In the genomic region with DNA sequence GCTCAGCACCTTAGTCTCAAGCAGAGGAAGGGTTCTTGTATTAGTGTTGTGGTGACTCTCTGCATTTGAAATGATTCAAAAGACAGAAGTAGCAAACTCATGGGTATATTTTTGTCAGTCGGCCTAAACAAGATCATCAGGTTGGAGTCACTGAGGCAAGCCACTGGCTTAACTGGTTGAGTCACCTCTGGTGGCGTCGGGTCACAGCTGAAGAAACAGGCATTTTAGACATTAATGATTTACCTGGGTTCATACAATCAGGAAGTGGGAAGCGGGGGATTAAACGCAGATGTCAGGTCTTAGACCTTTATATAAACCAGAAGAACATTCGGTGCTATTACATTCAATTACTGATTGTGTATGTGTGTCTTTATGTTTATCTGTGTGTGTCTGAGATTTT, we compare ENCODE assay signal across 22 mouse cellular contexts. TPM values are rescaled to one million over a fixed set of nuclear protein-coding genes. Genes with fewer than 3 reads are reported as not detected.
DNase-seq lines count a peak whose midpoint lies in the region; ATAC-seq and TF ChIP-seq lines count a peak whose summit lies in the region.
"Had no signal": no experiment of that assay in that cellular context is flagged by ENCODE, and none has a peak within 500 bp of the region (broad histone marks: within the 10 kb centered on the region; RNA-seq: fewer than 3 reads in every experiment).

No protein-coding gene starts in this region.

- peaks cover 3% of the 10 kb centered on the region; the same call in 1 of the 2 replicates for H3K4me1 ChIP-seq in intestine, embryonic 16.5 days (ENCODE audit: control insufficient read depth, insufficient read depth, low read length)
- peaks cover 29% of the 10 kb centered on the region for H3K4me1 ChIP-seq in kidney, embryonic 15.5 days
- H3K4me1 ChIP-seq in olfactory bulb, adult 2 months (ENCODE audit: control insufficient read depth, insufficient read depth, low read length), result peaks cover 4% of the 10 kb centered on the region
- H3K4me1 ChIP-seq: forebrain, embryonic 15.5 days; midbrain, embryonic 13.5 days; neural tube, embryonic 15.5 days had no signal

- no peaks in the 10 kb centered on the region for H3K36me3 ChIP-seq in intestine, embryonic 16.5 days (ENCODE audit: control insufficient read depth, insufficient read depth, low read length)
- H3K36me3 ChIP-seq in kidney, embryonic 15.5 days, result no peaks in the 10 kb centered on the region
- H3K36me3 ChIP-seq: forebrain, embryonic 15.5 days; G1E; heart, embryonic 12.5 days; limb, embryonic 10.5 days; midbrain, embryonic 13.5 days; neural tube, embryonic 15.5 days had no signal

- 48% methylated on average over 6 of the region's 6 CpGs for WGBS in intestine, embryonic 16.5 days
- WGBS in kidney, embryonic 15.5 days, result 48% methylated on average over 6 of the region's 6 CpGs
- WGBS in olfactory bulb, adult 2 months, result 83% methylated on average over 6 of the region's 6 CpGs

- no peak for TF ChIP-seq CTCF in Patski (IDR thresholded peaks at IDR 0.05)
- TF ChIP-seq CTCF in olfactory bulb, adult 2 months (IDR thresholded peaks at IDR 0.05; ENCODE audit: insufficient read depth, low read depth, low read length), result no peak

- CTCF ChIA-PET in Patski (lab: Charles Lee), result interaction anchor here (0.6 kb wide), 1 partner anchor 116 kb away, joined by 3 read pairs; no protein-coding TSS in a partner anchor

- no peak overlapping the region for H3K27ac ChIP-seq in intestine, embryonic 16.5 days (ENCODE audit: low read length)
- peak overlapping the region; percentile 85 for H3K27ac ChIP-seq in kidney, embryonic 15.5 days
- H3K27ac ChIP-seq in olfactory bulb, adult 2 months (ENCODE audit: insufficient read depth, low read depth, low read length), result peak overlapping the region; percentile 25
- H3K27ac ChIP-seq: forebrain, embryonic 15.5 days; hindbrain, embryonic 14.5 days; limb, embryonic 10.5 days; macrophage; midbrain, embryonic 13.5 days; neural tube, embryonic 15.5 days had no signal

- no peak overlapping the region for H3K9ac ChIP-seq in intestine, embryonic 16.5 days (ENCODE audit: low read depth, low read length)
- H3K9ac ChIP-seq in kidney, embryonic 15.5 days, result no peak overlapping the region
- H3K9ac ChIP-seq: forebrain, embryonic 15.5 days; heart, embryonic 12.5 days; hindbrain, embryonic 14.5 days; midbrain, embryonic 13.5 days; neural tube, embryonic 15.5 days had no signal

- no peaks in the 10 kb centered on the region for H3K9me3 ChIP-seq in intestine, embryonic 16.5 days (ENCODE audit: control insufficient read depth, low read length)
- H3K9me3 ChIP-seq in kidney, embryonic 15.5 days (replicated peaks), result no peaks in the 10 kb centered on the region
- H3K9me3 ChIP-seq: forebrain, embryonic 15.5 days; G1E; heart, embryonic 12.5 days; limb, embryonic 10.5 days; midbrain, embryonic 13.5 days; neural tube, embryonic 15.5 days had no signal

- in situ Hi-C loops in Patski (cut with MboI; ENCODE audit: low pct_unique_long_range_greater_than_20kb), result no loop called here

- DNase-seq in Patski (ENCODE audit: low read depth, low spot score), result peak; percentile 83
- DNase-seq in retina, embryonic 14.5 days (ENCODE audit: low spot score), result no peak
- no peak for DNase-seq in right cerebral cortex, adult 18-20 months
- DNase-seq: adrenal gland, postnatal 14 days; cerebellum, adult 11-12 months; cerebellum, postnatal 25 days; lung, adult 2 months; thymus, postnatal 14 days had no signal

- no peaks in the 10 kb centered on the region for H3K27me3 ChIP-seq in Patski
- no peaks in the 10 kb centered on the region for H3K27me3 ChIP-seq in intestine, embryonic 16.5 days (replicated peaks; ENCODE audit: control insufficient read depth, insufficient read depth, low read length)
- no peaks in the 10 kb centered on the region for H3K27me3 ChIP-seq in kidney, embryonic 15.5 days
- H3K27me3 ChIP-seq: forebrain, embryonic 15.5 days; heart, embryonic 12.5 days; midbrain, embryonic 13.5 days; neural tube, embryonic 15.5 days had no signal

- peak; percentile 86 for ATAC-seq in Patski
- ATAC-seq in intestine, embryonic 16.5 days, result peak; percentile 89
- ATAC-seq in kidney, embryonic 15.5 days (replicated peaks; ENCODE audit: low FRiP score), result peak; percentile 82
- no peak for ATAC-seq in frontal cortex, adult (ENCODE audit: low TSS enrichment)
- ATAC-seq: CD4-positive, CD25-positive, alpha-beta regulatory T cell, adult 4 months; forebrain, embryonic 15.5 days; midbrain, embryonic 13.5 days had no signal

- H3K4me3 ChIP-seq in intestine, embryonic 16.5 days (ENCODE audit: low read length), result no peak overlapping the region
- H3K4me3 ChIP-seq in kidney, embryonic 15.5 days (replicated peaks), result no peak overlapping the region
- no peak overlapping the region for H3K4me3 ChIP-seq in olfactory bulb, adult 2 months (ENCODE audit: insufficient read depth, low read depth, low read length)
- H3K4me3 ChIP-seq: forebrain, embryonic 15.5 days; heart, embryonic 12.5 days; limb, embryonic 10.5 days; midbrain, embryonic 13.5 days; neural tube, embryonic 15.5 days had no signal

- POLR2A ChIA-PET in Patski (lab: Charles Lee), result no interaction called here

- no peak overlapping the region for H3K4me2 ChIP-seq in intestine, embryonic 16.5 days (ENCODE audit: low read depth, low read length)
- H3K4me2 ChIP-seq in kidney, embryonic 15.5 days, result no peak overlapping the region
- H3K4me2 ChIP-seq: forebrain, embryonic 15.5 days; heart, embryonic 12.5 days; hindbrain, embryonic 14.5 days; liver, embryonic 11.5 days; midbrain, embryonic 13.5 days; neural tube, embryonic 15.5 days had no signal

- no peak for TF ChIP-seq POLR2A in olfactory bulb, adult 2 months (IDR thresholded peaks at IDR 0.05; ENCODE audit: insufficient read depth, low read depth, low read length)

RNA-seq across cellular contexts. Expression of gene Ppp4r2, which starts 7.4 kb away (rescaled TPM):
- 119 TPM for polyA plus RNA-seq in Patski (2021)
- polyA plus RNA-seq in intestine, embryonic 16.5 days (2015; fragmentation: Nextera tagmentation; extraction: Ambion mirVana), result 8.1 and 8.7 TPM in 2 replicates
- 21.5 and 22.6 TPM in 2 replicates for polyA plus RNA-seq in kidney, embryonic 15.5 days (2015; fragmentation: Nextera tagmentation; extraction: Ambion mirVana)
- 172 TPM in 1 of 2 replicates, not detected in the other for polyA plus RNA-seq in olfactory bulb, adult 2 months (2012; ENCODE audit: insufficient read depth, insufficient read length, low replicate concordance, missing spikeins)
